Mouse (Mus musculus): ENCODE data around the gene Vti1a. TPM values are rescaled to one million over a fixed set of nuclear protein-coding genes. Genes with fewer than 3 reads are reported as not detected.

The Vti1a gene
- polyA plus RNA-seq, 1 experiment, result 35.0 TPM

DNA sequence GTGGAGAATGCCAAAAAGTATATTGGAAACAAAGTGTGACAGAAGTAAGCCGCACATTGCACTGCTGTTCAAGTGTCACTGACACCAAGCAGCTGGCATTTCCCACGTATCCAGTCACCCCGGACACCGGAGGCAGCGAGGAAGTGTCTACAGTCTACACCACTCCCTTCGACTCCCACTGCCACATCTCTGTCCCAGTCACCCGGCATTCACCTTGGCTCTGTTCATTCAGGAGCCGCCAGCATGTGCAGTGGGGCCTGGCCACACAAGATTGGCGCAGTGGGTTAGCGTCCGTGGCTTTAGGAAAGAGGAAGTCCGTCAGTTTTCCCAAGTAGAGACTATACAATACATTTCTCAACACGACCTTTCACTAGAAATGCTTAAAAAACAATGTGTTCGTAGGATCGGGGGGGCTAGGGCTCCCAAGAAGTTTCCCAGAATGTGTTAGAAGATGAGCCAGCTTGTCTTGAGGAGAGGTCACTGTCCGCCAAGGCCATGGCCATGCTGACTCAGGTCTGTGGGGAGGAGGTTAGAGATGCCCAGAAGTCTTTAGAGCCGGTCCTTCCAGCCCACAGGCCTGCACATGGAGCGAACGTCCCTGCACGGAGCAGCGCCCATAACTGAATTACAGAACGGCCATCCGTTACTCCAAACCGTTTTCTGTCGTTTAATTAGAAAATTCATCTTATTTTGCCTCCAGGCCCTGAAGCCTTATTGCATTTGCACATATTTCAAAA is 261.4 kb downstream of the Vti1a start:
- Histone ChIP-seq H3K4me3 (replicated peaks; ENCODE audit: insufficient read depth, low read depth, low read length) (no peak overlapping the region), H3K27me3 (ENCODE audit: control insufficient read depth, insufficient read depth, low read length) (no peaks in the 10 kb centered on the region), H3K27ac (ENCODE audit: insufficient read depth, low read length) (no peak overlapping the region), H3K4me1 (ENCODE audit: control insufficient read depth, insufficient read depth, low read length) (peaks cover 4% of the 10 kb centered on the region; the same call in 1 of the 2 replicates)
- WGBS, result 87% methylated on average over 25 of the region's 25 CpGs
- no peak for DNase-seq
- TF ChIP-seq POLR2A (IDR thresholded peaks at IDR 0.05; ENCODE audit: borderline replicate concordance, insufficient read depth, low read length) (no peak), CTCF (IDR thresholded peaks at IDR 0.05; ENCODE audit: borderline replicate concordance, insufficient read depth, low read depth, low read length) (no peak)

DNA sequence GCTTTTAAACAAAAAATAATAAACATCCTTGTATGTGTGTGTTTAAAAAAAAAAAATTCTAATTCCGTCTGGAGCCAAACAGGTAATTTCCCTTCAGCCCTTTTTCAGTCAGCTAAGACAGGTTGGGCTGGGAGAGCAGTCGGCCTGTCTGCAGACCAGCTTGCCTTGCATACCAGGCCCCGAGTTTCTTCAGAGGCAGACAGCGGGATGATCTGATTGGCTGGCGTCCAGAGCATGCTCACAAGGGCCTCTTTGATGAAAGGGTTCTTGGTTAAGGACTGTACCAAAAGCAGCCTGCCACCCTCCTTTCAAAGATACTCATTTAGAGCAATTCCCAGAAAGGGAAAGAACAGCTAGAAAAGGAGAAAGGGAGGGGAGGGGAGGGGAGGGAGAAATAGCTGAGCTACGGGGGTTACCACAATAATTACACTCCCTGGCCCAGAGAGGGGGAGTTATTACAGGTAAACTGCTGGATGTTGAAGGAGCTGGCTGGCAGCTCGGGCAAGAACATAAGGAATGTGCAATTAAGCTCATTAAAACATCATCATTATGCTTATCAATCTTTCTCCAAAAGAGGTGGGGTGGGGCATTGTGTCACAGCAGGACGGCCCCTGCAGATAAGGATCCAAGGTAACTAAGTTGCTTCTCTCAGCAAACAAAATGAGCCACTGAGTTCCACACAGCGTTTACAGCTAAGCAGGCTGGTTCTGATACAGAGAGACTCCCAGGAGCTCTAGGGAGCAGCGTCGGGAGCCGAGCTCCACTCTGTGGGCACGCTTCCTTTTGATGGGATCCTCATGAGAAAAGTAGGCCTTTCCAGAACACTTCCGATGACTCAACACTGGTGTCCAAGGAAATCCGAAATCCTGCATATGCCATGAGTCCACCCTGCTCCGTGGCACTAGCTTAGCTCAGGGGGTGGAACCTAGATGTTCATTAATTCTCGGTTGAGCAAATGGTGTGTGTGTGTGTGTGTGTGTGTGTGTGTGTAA is 262.3 kb downstream of the Vti1a start:
- WGBS, result 78% methylated on average over 17 of the region's 17 CpGs

DNA sequence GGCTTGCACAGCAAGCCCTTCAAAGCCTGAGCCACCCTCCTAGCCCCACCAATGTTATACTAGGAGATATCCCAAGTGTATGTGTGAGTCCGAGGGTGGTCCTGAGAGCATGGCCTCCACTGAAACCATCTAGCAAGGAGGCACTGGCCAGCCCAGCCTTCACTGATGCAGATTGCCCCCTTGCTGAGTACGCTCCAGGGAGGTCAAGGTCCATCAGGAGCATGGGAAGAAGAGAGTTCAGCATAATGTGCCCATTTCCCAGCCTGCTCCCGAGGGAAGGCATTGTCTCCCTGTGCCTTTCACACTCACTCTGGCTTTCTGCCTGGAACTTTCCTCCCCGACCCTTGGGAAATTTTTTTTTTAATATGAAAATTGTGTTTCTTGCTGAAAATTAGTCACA is 263.2 kb downstream of the Vti1a start:
- WGBS, result 90% methylated on average over 4 of the region's 4 CpGs
- no peak for DNase-seq
- Histone ChIP-seq H3K27ac (ENCODE audit: insufficient read depth, low read length) (no peak overlapping the region), H3K27me3 (ENCODE audit: control insufficient read depth, insufficient read depth, low read length) (no peaks in the 10 kb centered on the region), H3K4me1 (ENCODE audit: control insufficient read depth, insufficient read depth, low read length) (peaks cover 4% of the 10 kb centered on the region; the same call in 1 of the 2 replicates), H3K4me3 (replicated peaks; ENCODE audit: insufficient read depth, low read depth, low read length) (no peak overlapping the region)
- no peak for TF ChIP-seq POLR2A (IDR thresholded peaks at IDR 0.05; ENCODE audit: borderline replicate concordance, insufficient read depth, low read length)
- no peak for TF ChIP-seq CTCF (IDR thresholded peaks at IDR 0.05; ENCODE audit: borderline replicate concordance, insufficient read depth, low read depth, low read length)

More for the DNA sequence above, 262.3 kb downstream of the Vti1a start:
- Histone ChIP-seq H3K27ac (ENCODE audit: insufficient read depth, low read length) (no peak overlapping the region), H3K4me1 (ENCODE audit: control insufficient read depth, insufficient read depth, low read length) (peaks cover 4% of the 10 kb centered on the region; the same call in 1 of the 2 replicates), H3K27me3 (ENCODE audit: control insufficient read depth, insufficient read depth, low read length) (no peaks in the 10 kb centered on the region), H3K4me3 (replicated peaks; ENCODE audit: insufficient read depth, low read depth, low read length) (no peak overlapping the region)
- DNase-seq, result peak; percentile 23 to 43
- TF ChIP-seq POLR2A (IDR thresholded peaks at IDR 0.05; ENCODE audit: borderline replicate concordance, insufficient read depth, low read length), result no peak
- no peak for TF ChIP-seq CTCF (IDR thresholded peaks at IDR 0.05; ENCODE audit: borderline replicate concordance, insufficient read depth, low read depth, low read length)

DNA sequence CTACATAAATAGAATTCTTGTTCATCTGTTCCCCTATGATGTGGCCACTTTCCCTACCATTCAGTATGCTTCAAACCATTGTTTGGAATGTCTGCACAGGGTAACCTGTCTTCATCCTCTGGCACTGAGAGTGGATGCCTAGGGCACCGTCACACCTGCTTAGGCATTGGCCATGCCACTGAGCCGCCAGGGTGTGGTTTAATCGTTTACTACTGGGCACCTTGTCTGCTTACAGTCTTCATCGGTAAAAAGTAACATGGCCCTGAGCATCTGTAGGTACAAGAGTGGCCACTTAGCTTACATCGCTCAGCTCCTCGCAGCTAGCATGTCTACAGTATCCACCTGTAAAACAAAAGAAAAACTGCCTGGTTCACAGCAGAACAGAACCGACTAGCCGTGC is 264.1 kb downstream of the Vti1a start:
- 66% methylated on average over 8 of the region's 8 CpGs for WGBS
- no peak for TF ChIP-seq POLR2A (IDR thresholded peaks at IDR 0.05; ENCODE audit: borderline replicate concordance, insufficient read depth, low read length)
- no peak for TF ChIP-seq CTCF (IDR thresholded peaks at IDR 0.05; ENCODE audit: borderline replicate concordance, insufficient read depth, low read depth, low read length)
- Histone ChIP-seq H3K4me3 (replicated peaks; ENCODE audit: insufficient read depth, low read depth, low read length) (no peak overlapping the region), H3K27me3 (ENCODE audit: control insufficient read depth, insufficient read depth, low read length) (no peaks in the 10 kb centered on the region), H3K27ac (ENCODE audit: insufficient read depth, low read length) (no peak overlapping the region), H3K4me1 (ENCODE audit: control insufficient read depth, insufficient read depth, low read length) (peaks cover 4% of the 10 kb centered on the region; the same call in 1 of the 2 replicates)
- DNase-seq, result no peak

DNA sequence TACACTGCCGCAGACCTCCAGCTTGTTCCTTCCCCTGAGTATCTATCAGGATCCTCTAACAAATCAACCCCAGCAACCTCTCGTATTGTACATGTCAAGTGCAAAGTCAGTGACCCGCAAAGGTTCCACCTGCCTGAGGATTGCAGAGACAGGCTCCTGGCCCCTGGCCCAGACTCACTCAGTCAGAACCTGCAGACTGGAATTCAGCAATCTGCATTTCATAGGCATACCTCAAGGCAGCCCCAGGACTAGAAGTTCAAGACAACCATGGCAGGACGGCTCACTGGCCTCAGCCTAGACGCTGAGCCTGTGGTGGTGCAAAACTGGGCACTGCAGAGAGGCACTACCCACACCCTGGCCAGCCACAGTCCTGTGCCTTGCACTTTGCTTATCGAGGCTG is 264.6 kb downstream of the Vti1a start:
- Histone ChIP-seq H3K27me3 (ENCODE audit: control insufficient read depth, insufficient read depth, low read length) (no peaks in the 10 kb centered on the region), H3K27ac (ENCODE audit: insufficient read depth, low read length) (no peak overlapping the region), H3K4me1 (ENCODE audit: control insufficient read depth, insufficient read depth, low read length) (peaks cover 4% of the 10 kb centered on the region; the same call in 1 of the 2 replicates), H3K4me3 (replicated peaks; ENCODE audit: insufficient read depth, low read depth, low read length) (no peak overlapping the region)
- peak in 1 of 2 experiments; percentile 19 for DNase-seq
- 60% methylated on average over 6 of the region's 6 CpGs for WGBS
- no peak for TF ChIP-seq POLR2A (IDR thresholded peaks at IDR 0.05; ENCODE audit: borderline replicate concordance, insufficient read depth, low read length)

DNA sequence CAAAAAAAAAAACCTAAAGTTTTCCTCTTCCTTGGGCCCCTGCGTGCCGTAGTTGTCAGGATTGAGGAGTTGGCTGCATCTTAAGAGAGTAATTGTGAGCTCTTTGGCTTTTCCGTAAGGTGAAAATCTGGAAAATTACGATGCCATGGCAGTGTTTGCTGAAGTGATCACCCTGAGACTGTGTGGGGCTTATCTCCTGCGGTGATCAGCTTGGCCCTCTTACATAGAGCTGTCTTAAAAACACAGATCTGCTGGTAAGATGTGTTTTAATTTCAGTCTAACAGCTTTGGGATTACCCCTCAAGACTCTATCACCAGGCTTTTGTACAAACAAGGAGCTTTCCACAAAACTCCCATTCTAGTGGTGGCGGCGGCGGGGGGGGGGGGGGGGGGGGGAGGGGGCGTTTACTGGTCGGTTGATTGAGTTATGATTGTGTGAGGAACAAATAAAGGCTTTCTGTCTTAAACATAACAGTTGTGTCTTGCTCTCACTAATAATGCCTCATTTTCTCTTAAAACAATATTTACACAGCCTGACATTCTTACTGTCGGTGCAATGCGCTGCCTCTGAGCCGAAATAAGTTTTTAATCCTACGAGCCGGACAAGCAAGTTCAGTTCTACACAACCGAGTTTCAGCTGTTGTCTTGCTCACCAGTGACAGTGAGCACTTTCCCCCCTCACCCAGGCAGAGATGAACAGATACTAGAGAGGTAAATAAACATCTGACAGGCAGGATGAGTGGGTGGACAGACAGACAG is 267.0 kb downstream of the Vti1a start:
- Histone ChIP-seq H3K4me1 (ENCODE audit: control insufficient read depth, insufficient read depth, low read length) (peaks cover 4% of the 10 kb centered on the region; the same call in 1 of the 2 replicates), H3K27ac (ENCODE audit: insufficient read depth, low read length) (no peak overlapping the region), H3K4me3 (replicated peaks; ENCODE audit: insufficient read depth, low read depth, low read length) (no peak overlapping the region), H3K27me3 (ENCODE audit: control insufficient read depth, insufficient read depth, low read length) (no peaks in the 10 kb centered on the region)
- WGBS, result 71% methylated on average over 16 of the region's 16 CpGs
- no peak for DNase-seq
- no peak for TF ChIP-seq CTCF (IDR thresholded peaks at IDR 0.05; ENCODE audit: borderline replicate concordance, insufficient read depth, low read depth, low read length)
- TF ChIP-seq POLR2A (IDR thresholded peaks at IDR 0.05; ENCODE audit: borderline replicate concordance, insufficient read depth, low read length), result no peak
